Mouse (Mus musculus) hindbrain, embryonic 16.5 days (tissue): ENCODE results near the gene Kcnip3. TPM values are rescaled to one million over a fixed set of nuclear protein-coding genes. Genes with fewer than 3 reads are reported as not detected.

Experiments used
- ATAC-seq: fragments of 200-750 bp; cut with Nextera tagmentation; 2 replicates; pipeline ENCODE4 v1.8.0; 2017; ENCODE audit warnings: moderate TSS enrichment, moderate library complexity
- H3K27ac ChIP-seq: fragments of 300-500 bp; sonication (generic); 2 replicates; pipeline ENCODE4 v1.5.1; 2014; ENCODE audit warnings: low read depth, mild to moderate bottlenecking, control low read depth, low read length, moderate library complexity
- H3K27me3 ChIP-seq: fragments of 300-500 bp; sonication (generic); replicated peaks from 2 replicates; pipeline ENCODE4 v1.6.1; 2014; ENCODE audit warnings: low read length; ENCODE audit not compliant: control insufficient read depth, insufficient read depth
- H3K36me3 ChIP-seq: fragments of 300-500 bp; sonication (generic); 2 replicates; pipeline ENCODE4 v1.6.1; 2014; ENCODE audit warnings: mild to moderate bottlenecking, low read length, moderate library complexity, mixed read lengths; ENCODE audit not compliant: control insufficient read depth, insufficient read depth
- H3K4me1 ChIP-seq: fragments of 300-500 bp; sonication (generic); 2 replicates; pipeline ENCODE4 v1.6.1; 2014; ENCODE audit warnings: low read depth, low read length; ENCODE audit not compliant: control insufficient read depth, insufficient read depth
- H3K4me2 ChIP-seq: fragments of 300-500 bp; sonication (generic); 2 replicates; pipeline ENCODE4 v1.6.1; 2014; ENCODE audit warnings: mild to moderate bottlenecking, low read length, control low read depth, moderate library complexity
- H3K4me3 ChIP-seq: fragments of 300-500 bp; sonication (generic); 2 replicates; pipeline ENCODE4 v1.5.1; 2014; ENCODE audit warnings: mild to moderate bottlenecking, low read length, control low read depth, moderate library complexity
- H3K9ac ChIP-seq: fragments of 300-500 bp; sonication (generic); 2 replicates; pipeline ENCODE4 v1.6.1; 2014; ENCODE audit warnings: low read depth, mild to moderate bottlenecking, control low read depth, low read length, moderate library complexity
- H3K9me3 ChIP-seq: fragments of 300-500 bp; sonication (generic); 2 replicates; pipeline ENCODE4 v1.6.1; 2014; ENCODE audit warnings: mild to moderate bottlenecking, low read length, moderate library complexity; ENCODE audit not compliant: control insufficient read depth
- WGBS: fragments of 180-500 bp; shearing (Covaris S2); extraction: QIAGEN DNeasy Blood & Tissue Kit; methylation state at CpG from one replicate; pipeline ENCODE4 v1.1.7; 2014; 5-methylcytosine and 5-hydroxymethylcytosine counted together
- polyA plus RNA-seq: library from polyadenylated mRNA; unstranded; fragments of >200 nt; fragmentation: Nextera tagmentation; extraction: Ambion mirVana; gene quantifications from 2 replicates; pipeline ENCODE4 v1.2.1, GENCODE M21; 2015

The Kcnip3 gene
- polyA plus RNA-seq, 1 experiment from 2014 or later, result 15.4 TPM

DNA sequence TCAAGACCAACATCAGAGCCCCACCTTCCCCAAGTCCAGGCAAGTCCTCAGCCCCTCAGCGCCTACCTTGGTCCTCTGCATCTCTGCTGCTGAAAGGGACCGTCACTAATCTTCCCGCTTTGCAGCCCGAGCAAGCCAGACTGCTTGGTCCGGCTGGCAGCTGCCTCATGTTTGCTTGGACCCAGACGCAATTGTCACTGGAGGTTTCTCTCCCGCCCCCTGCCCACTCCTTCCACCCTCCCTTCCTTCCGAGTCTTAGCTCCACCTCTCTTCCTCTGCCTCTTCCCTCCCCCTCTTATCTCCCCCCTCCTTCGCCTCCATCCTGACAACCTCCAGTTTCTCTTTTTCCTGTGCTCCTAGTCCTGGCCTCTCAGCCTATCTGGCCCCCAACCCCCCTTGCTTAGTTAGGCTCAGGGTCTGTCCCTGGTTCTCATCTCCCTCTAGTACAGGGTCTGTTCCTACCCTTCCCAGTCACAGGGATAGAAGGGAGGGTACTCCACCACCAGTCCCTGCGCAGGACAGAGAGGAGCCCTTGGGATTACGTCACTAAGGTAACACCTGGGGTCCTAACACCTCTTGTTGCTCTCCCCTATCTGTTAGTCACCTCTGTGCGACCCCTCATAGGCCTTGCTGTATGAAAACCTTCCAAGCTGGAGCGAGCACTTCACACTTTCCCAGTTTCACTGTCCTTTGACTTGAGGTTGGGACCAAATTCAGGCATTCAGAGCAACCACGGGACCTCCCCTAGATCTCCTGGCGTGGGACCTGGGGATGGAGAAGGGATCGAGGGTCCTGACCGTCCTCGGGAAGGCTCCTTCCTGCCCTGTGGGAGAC is 505 bp downstream of the Kcnip3 start:
- peak overlapping the region; percentile 76 for H3K4me2 ChIP-seq
- H3K36me3 ChIP-seq, result no peaks in the 10 kb centered on the region
- peak overlapping the region; percentile 90 for H3K27ac ChIP-seq
- peaks cover 36% of the 10 kb centered on the region for H3K4me1 ChIP-seq
- no peaks in the 10 kb centered on the region for H3K9me3 ChIP-seq
- ATAC-seq, result peak; percentile 78
- H3K27me3 ChIP-seq, result no peaks in the 10 kb centered on the region
- H3K4me3 ChIP-seq, result peak overlapping the region; percentile 46
- H3K9ac ChIP-seq, result peak overlapping the region; percentile 71
- WGBS, result 2% methylated on average over 18 of the region's 18 CpGs

DNA sequence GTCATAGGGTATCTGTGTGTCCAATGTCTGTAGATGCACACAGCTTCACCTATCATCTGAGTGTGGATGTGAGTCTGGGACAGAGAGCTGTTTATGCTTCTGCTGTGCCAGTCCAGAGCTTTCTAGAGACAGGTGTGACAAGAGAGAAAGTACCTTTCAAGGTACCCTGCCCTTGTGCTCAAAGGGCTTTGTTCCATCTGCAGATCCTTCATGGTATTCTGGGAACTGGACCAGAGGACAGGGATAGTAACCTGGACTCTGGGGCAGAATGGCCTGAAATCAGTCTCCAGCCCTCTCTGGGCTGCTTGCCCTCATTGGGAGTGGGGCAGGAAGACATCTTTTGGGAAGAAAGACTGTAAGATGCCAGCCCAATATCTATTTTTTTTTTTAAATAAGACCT is 1.8 kb downstream of the Kcnip3 start:
- Histone ChIP-seq H3K27me3 (no peaks in the 10 kb centered on the region), H3K9me3 (no peaks in the 10 kb centered on the region), H3K27ac (no peak overlapping the region), H3K4me3 (peak overlapping the region; percentile 46), H3K4me1 (peaks cover 36% of the 10 kb centered on the region), H3K9ac (no peak overlapping the region; the same call in none of the 2 replicates), H3K4me2 (peak overlapping the region; percentile 76), H3K36me3 (no peaks in the 10 kb centered on the region)
- ATAC-seq, result no peak

DNA sequence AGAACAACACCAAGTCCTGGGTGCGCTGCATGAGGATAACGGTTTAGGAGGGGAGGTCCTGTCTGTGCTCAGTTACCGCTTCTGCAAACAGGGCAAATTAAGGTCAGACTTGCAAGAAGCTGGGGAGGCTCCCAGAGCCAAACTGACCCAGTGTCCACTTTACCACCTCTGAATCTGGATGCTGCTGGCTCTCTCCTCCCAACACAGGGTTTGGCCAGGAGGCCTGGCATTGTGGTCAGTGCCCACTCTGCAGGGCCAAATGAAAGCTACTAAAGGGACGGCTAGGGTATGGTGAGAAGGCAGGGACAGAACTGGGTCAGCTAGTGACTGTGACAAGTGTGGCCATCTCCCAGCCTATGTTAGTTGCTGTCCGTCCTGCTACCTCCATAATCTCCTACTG is 2.6 kb downstream of the Kcnip3 start:
- peaks cover 35% of the 10 kb centered on the region for H3K4me1 ChIP-seq
- no peaks in the 10 kb centered on the region for H3K36me3 ChIP-seq
- no peak overlapping the region for H3K27ac ChIP-seq
- H3K4me2 ChIP-seq, result peak overlapping the region; percentile 76
- 89% methylated on average over 5 of the region's 5 CpGs for WGBS
- no peaks in the 10 kb centered on the region for H3K27me3 ChIP-seq
- no peaks in the 10 kb centered on the region for H3K9me3 ChIP-seq
- no peak overlapping the region for H3K9ac ChIP-seq
- peak overlapping the region; percentile 12 for H3K4me3 ChIP-seq
- ATAC-seq, result no peak

DNA sequence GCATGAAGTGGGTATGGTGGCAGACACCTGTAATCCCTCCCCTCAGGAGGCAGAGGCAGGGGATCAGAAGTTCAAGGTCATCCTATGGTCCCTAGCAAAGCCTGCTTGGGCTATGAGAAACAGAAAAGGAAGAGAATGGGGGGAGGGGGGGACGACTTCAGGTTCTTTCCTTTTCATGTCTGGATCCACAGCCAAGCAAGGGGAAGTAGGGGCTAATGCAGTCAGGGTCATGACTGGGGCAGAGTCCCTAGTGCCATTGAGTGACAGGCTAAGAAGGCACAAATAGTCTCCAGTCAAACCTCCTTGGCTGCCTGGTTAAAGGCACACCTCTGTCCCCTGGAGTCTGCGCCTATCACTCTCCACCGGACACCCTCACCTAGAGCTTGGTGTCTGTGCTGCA is 3.1 kb downstream of the Kcnip3 start:
- no peak for ATAC-seq
- Histone ChIP-seq H3K27me3 (no peaks in the 10 kb centered on the region), H3K4me2 (peak overlapping the region; percentile 76), H3K9ac (no peak overlapping the region; the same call in 1 of the 2 replicates), H3K4me3 (peak overlapping the region; percentile 12; the same call in 1 of the 2 replicates), H3K4me1 (peaks cover 35% of the 10 kb centered on the region), H3K9me3 (no peaks in the 10 kb centered on the region), H3K27ac (no peak overlapping the region), H3K36me3 (no peaks in the 10 kb centered on the region)
- WGBS, result 66% methylated on average over 3 of the region's 3 CpGs

DNA sequence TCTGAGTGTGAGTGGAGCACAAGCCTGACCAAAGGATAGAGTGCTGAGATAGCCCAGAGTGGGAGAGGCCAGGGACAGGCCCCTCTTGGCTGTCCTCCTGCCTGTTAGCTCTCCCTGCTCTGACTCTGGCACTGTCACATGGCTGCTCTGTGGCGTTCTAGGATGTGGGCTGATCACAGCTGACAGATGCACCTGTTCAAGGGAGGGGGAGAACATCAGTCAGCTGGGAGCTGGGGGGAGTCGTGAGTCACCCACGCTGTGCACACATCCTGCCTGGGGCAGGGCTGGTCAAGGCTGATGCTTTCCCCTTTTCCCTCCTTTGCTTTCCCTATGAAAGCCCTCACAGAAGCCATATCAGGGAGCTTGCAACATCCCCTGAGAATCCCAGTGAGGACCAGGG is 3.6 kb downstream of the Kcnip3 start:
- H3K4me2 ChIP-seq, result peak overlapping the region; percentile 76; the same call in 1 of the 2 replicates
- H3K4me1 ChIP-seq, result peaks cover 35% of the 10 kb centered on the region
- no peaks in the 10 kb centered on the region for H3K27me3 ChIP-seq

DNA sequence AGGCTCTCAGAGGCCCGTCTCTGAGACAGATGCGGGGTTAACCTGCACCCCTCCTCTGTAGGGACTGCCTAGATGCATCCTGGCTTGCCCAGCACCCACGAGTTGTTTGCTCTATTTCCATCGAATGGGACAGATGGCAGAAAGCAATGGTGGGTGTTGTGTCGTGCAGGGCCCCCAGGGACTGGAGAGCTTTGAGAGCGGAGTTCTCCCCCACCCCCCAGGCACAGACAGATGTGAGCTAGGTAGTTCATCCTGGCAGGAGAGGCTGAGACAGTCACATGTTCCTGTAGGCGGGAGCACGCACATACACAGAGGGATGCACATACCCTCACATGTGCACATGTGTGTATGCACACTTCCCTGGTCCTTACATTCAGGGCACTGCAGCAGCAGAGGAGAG is 4.8 kb downstream of the Kcnip3 start:
- Histone ChIP-seq H3K27me3 (no peaks in the 10 kb centered on the region), H3K9me3 (no peaks in the 10 kb centered on the region), H3K4me2 (no peak overlapping the region), H3K9ac (no peak overlapping the region), H3K27ac (no peak overlapping the region), H3K4me3 (no peak overlapping the region), H3K4me1 (peaks cover 33% of the 10 kb centered on the region), H3K36me3 (no peaks in the 10 kb centered on the region)
- no peak for ATAC-seq
- 62% methylated on average over 8 of the region's 8 CpGs for WGBS

More for the DNA sequence above, 3.6 kb downstream of the Kcnip3 start:
- WGBS, result 31% methylated on average over 3 of the region's 3 CpGs
- H3K9ac ChIP-seq, result peak overlapping the region; percentile 43; the same call in 1 of the 2 replicates
- no peaks in the 10 kb centered on the region for H3K9me3 ChIP-seq
- H3K36me3 ChIP-seq, result no peaks in the 10 kb centered on the region
- no peak for ATAC-seq
- no peak overlapping the region for H3K27ac ChIP-seq
- H3K4me3 ChIP-seq, result no peak overlapping the region

DNA sequence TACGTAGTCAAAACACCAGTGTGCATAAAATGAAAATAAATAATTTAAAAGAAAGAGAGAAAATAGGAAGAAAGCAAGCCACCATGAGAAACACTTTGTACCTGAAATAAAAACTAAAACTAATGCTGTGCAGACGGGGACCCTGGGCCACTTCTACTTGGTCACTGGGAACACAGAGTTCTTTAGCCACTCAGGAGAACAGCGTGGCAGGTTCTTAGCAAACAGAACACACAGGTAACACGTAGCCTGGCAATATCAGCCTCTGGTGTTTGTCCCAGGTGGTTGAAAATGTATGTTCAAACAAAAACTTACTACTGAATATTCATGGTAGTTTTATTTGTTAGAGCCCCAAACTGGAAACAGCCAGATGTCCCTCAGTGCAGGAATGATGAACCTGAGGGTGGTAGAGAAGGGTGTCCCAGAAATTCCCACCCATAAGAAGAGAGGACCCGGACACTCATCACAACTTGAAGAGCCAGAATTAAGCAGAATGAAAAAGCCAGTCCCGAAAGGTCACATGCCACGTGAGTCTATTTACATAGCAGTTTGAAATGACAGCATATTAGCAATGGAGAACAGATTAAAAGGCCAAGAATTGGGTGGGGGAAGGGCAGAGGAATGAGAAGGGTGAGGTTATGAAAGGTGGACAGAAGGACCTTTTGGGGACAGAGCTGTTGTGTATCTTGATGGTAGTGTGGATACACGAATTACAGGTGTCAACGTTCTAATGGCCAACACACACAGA is 7.3 kb downstream of the Kcnip3 start:
- no peak for ATAC-seq
- Histone ChIP-seq H3K9me3 (no peaks in the 10 kb centered on the region), H3K36me3 (no peaks in the 10 kb centered on the region), H3K9ac (no peak overlapping the region), H3K4me2 (no peak overlapping the region), H3K4me1 (peaks cover 9% of the 10 kb centered on the region), H3K4me3 (no peak overlapping the region), H3K27me3 (no peaks in the 10 kb centered on the region), H3K27ac (no peak overlapping the region)
- WGBS, result 83% methylated on average over 9 of the region's 9 CpGs

DNA sequence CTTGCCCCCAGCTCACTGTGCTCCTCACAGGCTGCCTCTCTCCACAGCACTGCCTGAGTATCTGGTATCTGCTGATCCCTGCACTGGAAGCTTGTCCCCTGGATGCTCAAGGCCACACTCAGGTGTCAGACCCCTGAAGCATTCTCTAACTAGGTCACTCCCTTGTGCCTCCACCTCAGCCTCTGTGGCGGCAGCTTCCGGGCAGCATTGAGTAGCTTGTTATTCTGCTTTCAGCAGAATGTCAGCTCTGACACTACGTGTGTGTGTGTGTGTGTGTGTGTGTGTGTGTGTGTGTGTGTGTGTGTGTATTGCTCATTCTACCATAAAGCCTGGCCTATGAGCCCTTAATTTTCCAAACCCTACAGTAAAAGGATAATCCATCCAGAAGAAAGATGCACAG is 8.7 kb downstream of the Kcnip3 start:
- Histone ChIP-seq H3K4me1 (peaks cover 2% of the 10 kb centered on the region), H3K4me2 (no peak overlapping the region), H3K9me3 (no peaks in the 10 kb centered on the region), H3K4me3 (no peak overlapping the region), H3K27me3 (no peaks in the 10 kb centered on the region), H3K36me3 (no peaks in the 10 kb centered on the region), H3K9ac (no peak overlapping the region), H3K27ac (no peak overlapping the region)
- ATAC-seq, result no peak
- 43% methylated on average over 3 of the region's 3 CpGs for WGBS

DNA sequence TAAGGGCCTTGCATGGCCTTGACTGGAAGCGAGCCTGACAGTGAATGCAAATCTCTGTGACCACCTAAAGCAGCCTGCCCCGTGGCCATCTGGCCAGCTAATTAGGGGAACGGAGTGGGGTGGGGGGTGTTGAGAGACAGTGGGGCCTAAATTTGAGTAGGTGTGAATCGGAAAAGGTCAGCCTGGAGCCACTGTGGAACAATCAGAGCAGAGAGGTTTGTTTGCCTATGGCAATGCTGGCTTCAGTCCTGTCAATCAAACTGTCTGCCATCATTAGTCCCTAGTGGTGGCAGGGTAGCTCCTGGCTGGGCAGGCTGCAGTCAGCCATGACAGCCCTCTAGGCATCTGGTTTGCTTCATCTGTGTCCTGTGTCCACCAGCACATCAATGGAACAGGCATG is 10.5 kb downstream of the Kcnip3 start:
- Histone ChIP-seq H3K4me1 (no peaks in the 10 kb centered on the region; the same call in 1 of the 2 replicates), H3K9ac (no peak overlapping the region), H3K9me3 (no peaks in the 10 kb centered on the region), H3K4me2 (no peak overlapping the region), H3K4me3 (no peak overlapping the region), H3K27me3 (no peaks in the 10 kb centered on the region), H3K36me3 (no peaks in the 10 kb centered on the region), H3K27ac (no peak overlapping the region)
- ATAC-seq, result no peak
- 40% methylated on average over 4 of the region's 4 CpGs for WGBS
